Mouse (Mus musculus) brain, adult 2 months (tissue): ENCODE measurements around the gene Syt7.

ENCODE experiments used
- DNase-seq: peaks from one replicate; pipeline ENCODE4 v3.0.0; 2011; ENCODE audit warnings: low read depth, low spot score

Gene Syt7

DNA sequence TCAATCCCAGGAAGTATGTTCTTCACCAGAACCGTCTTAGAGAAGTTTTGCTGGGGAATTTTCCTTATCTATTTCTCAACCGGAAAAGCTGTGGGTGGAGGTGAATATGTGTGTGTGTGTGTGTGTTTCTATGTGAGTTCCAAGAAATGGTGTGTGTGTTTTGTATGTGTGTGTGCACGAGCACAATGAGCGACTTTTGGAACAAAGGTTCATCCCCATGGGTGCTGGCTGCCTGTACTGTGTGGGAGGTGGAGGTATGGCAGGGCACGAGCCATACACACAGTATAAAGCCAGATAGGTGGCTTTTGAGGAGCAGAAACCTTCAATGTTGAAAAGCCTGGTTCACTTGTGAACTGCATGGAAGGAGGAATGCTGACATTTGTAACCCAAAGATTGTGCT lies 1.2 kb upstream of the Syt7 start:
- DNase-seq: no peak

- peak; percentile 42 for DNase-seq
Observed at GRCm38 (mm10) chr19:10389391-10390098, 655 bp downstream of the Syt7 start.

DNA sequence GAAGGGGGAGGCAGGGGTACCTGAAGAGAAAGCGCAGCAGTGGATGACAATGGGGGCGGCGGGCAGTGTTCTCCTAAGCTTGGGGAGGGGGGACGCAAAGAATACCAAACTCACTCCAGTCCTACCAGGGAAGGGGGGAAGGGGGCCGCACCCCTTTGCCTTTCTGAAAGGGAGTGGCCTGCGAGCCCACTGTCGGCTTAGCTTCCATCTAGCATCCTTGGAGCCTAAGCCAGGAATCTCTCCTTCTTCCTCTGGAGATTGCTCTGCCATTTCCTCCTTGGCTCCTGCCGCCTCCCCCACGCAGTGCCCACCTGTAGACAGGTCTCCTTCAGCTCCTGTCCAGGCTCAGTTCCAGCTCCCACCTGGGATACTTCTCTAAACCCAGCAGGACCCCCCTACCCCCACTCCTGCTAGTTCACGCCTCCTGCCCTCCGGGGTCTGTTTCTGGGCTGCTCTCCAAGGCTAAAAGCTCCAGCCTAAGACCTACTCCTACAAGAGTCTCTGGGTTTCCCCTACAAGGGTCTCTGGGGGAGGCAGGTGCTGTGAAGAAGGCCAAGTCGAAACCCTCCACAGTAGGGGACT lies 1.3 kb downstream of the Syt7 start:
- DNase-seq: no peak

- no peak for DNase-seq
Observed at GRCm38 (mm10) chr19:10391028-10391427, 2.1 kb downstream of the Syt7 start.

- DNase-seq: peak; percentile 78
Observed at GRCm38 (mm10) chr19:10391995-10392394, 3.1 kb downstream of the Syt7 start.

DNA sequence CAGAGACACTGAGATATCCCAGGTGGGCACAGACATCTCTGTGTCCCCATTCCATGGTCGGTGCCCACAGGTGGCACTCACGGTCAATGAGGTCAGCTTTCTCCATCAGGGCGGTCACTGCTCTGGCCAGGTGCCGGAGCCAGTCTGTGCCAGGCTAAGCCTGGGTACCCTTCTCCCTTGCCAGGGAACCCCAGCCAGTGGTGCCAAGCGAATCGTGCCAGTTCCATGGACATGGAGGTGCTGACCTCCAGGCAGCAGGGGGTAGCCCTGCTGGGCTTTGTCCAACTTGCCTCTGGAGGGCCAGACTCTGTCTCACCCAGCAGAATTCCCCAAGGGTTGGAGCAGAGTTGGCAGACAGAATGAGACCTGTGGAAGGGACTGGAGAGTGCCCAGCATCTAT lies 4.6 kb downstream of the Syt7 start:
- DNase-seq: peak; percentile 49

DNA sequence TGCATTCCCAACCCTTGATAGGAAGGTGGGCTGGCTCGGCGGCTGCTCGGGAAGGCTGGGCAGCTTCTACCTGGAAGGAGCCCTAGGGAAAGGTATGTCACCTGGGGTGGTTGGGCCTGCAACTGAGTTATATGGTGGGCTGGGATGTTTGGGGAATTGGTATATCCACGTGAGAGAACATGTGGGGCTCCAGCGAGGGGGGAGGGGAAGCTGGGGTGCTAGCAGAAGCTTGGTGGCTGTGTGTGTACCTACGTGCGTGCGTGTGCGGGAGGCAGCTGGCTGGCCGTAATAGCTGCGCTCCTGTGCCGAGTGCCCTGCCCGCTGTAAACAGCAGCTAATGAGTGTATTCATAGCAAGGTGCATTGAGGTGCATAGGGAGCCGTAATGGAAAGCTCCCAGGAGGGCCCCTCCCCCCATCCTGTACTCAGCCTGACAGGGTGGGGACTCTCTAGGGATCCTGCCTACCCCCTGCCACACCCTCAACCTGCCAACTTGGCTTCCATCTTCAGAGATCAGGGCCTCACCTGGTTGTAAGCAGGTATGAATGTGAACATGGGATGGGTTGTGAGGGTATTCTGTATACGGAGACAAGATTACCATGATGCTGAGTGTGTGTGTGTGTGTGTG lies 5.1 kb downstream of the Syt7 start:
- DNase-seq: peak; percentile 49

GRCm38 (mm10) chr19:10395174-10395573 lies 6.3 kb downstream of the Syt7 start:
- peak; percentile 60 for DNase-seq

GRCm38 (mm10) chr19:10396962-10397361 lies 8.1 kb downstream of the Syt7 start:
- DNase-seq: no peak

GRCm38 (mm10) chr19:10397479-10398153 lies 8.7 kb downstream of the Syt7 start:
- peak; percentile 93 for DNase-seq

GRCm38 (mm10) chr19:10398296-10398695 lies 9.4 kb downstream of the Syt7 start:
- peak; percentile 95 for DNase-seq

DNA sequence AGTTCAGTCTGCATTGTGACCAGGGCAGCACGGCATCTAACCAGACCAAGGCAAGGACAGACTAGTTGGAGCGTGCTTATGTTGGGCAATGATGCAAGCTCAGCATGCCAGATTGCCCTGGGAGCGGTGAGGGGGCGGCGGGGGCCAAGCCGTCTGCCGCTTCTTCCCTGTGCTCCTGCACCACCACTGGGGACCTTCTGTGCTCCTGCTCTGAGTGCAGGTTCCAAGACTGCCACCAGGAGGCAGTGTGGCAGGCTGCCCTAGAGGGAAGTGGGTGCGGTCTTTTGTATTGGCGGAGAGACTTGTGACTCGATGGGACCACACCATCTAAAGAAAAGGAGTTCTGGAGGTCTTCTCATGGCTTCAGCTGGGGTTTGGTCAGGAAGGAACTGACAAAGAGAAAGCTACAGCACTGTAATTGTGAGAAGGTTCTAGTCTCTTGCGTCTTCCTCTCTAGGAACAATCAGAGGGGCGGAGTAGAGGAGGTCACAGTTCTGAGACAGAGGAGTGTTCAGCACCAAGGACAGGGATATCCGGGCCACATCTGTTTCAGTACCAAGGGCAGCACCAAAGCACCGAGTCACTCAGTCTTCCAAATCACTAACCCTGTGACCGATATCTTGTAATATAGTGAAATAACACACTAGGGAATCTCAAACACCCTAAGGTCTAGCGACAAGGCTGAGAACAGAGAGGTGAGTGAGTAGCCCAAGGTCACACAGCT lies 14.0 kb downstream of the Syt7 start:
- DNase-seq: peak; percentile 89

- peak; percentile 73 for DNase-seq
Observed at GRCm38 (mm10) chr19:10403593-10404380, 14.9 kb downstream of the Syt7 start.

DNA sequence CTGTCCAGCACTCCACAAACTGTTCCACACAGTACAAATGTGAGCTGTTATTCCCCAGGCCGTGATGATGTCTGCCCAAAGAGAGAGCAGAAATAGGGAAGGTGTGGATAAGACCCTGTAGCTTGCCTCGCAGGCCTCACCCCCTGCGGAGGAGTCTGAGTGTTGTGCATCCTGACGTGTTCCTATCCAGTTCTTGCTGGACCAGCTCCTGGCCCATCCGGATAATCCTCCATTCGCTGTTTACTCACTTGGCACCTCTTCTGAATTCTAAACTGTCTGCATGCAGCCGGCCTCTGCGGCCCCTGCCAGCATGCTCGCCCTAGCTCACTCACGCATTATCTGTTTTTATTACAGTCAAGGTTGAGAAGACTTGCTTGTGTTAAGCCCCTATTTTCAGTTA lies 15.5 kb downstream of the Syt7 start:
- DNase-seq: peak; percentile 84

GRCm38 (mm10) chr19:10404911-10405310 lies 16.0 kb downstream of the Syt7 start:
- DNase-seq: peak; percentile 70

DNA sequence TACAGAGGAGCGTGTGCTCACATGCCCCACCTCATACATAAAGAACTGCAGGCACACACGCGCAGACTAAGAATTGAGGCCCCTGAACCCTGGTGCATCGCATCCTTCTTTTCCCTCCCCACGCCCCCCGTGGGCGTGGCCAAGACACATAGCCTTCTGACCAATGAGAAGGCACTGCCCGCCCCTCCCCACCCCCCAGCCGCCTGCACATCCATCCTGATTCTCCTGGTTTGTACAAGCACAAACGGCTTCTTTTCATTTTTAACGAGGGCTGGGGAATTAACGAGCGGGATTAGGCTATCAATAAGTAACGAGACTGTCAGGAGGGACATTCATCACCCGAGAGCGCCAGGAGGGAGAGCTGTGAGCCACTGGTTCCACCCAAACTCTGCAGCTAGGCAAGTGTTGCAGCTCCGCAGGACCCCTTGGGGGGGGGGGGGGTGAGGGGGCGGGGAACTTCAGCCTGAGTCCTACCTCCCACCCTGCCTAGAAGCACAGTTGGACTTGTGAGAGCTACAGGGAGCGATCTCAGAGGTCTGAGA lies 24.9 kb downstream of the Syt7 start:
- peak; percentile 52 for DNase-seq

DNA sequence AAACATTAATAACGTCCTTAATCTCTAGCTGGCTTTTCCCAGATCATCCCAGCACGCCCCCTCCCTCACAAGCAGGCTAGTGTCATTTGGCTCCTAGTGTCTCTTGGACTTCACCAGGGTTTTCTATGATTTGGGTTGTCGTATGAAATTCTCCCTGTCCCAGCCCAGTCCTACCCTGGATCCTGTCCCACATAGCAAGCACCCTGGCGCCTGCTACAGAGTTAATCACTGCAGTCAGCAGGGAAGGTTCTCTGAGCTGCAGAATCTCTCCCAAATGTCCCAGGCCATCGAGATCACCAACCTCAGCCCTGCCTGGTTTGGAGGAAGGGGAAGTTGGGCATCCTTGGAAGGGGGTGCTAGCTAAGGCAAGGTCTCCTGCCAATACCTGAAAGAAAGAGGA lies 26.6 kb downstream of the Syt7 start:
- DNase-seq: peak; percentile 59

DNA sequence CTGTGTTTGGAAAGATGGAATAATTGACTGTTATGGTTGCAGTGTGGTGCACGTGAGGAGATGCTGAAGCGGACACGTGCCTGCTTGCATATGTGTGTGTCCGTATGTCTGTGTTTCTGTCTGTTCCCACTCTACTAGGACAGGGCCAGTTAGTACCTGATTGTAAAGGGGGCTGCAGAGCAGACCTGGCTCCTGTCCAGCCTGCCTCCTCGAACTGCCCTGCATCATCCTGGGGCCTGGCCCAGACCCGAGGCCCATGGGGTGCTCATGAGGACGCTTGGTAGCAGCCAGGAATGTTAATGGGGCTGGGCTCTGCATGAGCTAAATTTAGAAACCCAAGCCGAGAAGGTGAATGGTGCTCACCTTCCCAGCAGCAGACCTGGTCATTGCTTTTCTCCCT lies 28.0 kb downstream of the Syt7 start:
- DNase-seq: peak; percentile 83

DNA sequence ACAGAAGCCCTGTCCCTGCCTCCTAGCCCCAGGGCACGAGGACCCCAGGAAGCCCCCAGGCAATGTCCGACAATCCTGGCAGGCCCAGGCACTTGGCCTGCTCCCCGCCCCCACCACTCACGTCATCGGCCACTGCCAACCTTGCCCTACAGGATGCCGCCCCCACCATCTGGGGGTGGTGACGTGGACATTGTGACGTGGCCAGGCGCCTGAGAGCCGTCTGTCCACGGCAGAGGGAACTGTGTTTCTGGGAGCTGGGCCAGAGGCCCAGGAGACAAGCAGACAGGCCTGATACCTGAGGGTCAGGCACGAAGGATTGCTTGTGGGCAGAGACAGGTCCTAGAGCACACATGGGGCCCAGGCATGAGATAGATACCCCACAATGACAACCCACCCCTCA lies 28.5 kb downstream of the Syt7 start:
- DNase-seq: peak; percentile 97
